Mouse (Mus musculus): ENCODE results near the gene Pde1a. TPM values are rescaled to one million over a fixed set of nuclear protein-coding genes. Genes with fewer than 3 reads are reported as not detected.

Pde1a gene
- polyA plus RNA-seq, 1 experiment: 19.9 TPM

DNA sequence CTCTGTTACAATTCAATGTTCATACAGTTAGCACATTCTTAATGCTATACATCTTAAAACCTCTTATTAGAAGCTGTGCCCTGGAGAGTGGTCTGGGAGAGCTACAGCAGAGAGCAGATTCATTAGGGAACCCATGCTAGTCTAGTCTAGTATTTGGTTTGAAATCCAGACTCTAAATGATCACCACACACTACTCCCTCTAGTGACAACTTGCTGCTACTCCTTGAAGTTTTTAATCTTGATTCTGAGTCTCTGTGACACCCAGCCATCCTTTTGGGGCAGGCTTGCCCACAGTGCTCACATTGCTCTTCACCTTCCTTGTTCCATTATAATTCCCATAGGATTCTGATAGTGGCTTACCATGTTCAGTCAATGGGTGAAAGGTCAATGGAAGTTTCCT lies 206.9 kb downstream of the Pde1a start:
- Histone ChIP-seq H3K4me1 (ENCODE audit: control insufficient read depth, insufficient read depth, low read length) (no peaks in the 10 kb centered on the region), H3K27ac (ENCODE audit: insufficient read depth, low read length) (no peak overlapping the region), H3K4me3 (ENCODE audit: insufficient read depth, low read length) (no peak overlapping the region)
- no peak for TF ChIP-seq POLR2A (IDR thresholded peaks at IDR 0.05; ENCODE audit: low read depth, low read length)
- no peak for TF ChIP-seq CTCF (IDR thresholded peaks at IDR 0.05; ENCODE audit: borderline replicate concordance, insufficient read depth, low read length)

DNA sequence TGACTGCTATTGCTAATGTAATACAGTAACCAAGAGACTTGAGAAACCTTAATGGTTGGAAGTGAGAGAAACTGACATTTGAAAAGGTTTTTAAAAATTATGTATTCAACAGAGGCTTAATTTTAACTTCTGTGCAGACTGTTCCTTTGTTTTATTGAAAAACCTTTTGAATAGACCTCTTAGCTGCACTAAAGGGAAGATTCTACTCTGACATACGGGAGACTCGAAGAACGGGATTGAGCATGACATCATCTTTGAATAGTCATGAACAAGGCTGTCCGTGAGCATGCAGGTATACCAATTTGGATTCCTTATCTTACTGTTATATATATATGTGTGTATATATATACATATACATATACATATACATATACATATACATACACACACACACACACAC lies 207.9 kb downstream of the Pde1a start:
- TF ChIP-seq CTCF (IDR thresholded peaks at IDR 0.05; ENCODE audit: borderline replicate concordance, insufficient read depth, low read length): no peak
- TF ChIP-seq POLR2A (IDR thresholded peaks at IDR 0.05; ENCODE audit: low read depth, low read length): no peak
- Histone ChIP-seq H3K27ac (ENCODE audit: insufficient read depth, low read length) (no peak overlapping the region), H3K4me3 (ENCODE audit: insufficient read depth, low read length) (no peak overlapping the region), H3K4me1 (ENCODE audit: control insufficient read depth, insufficient read depth, low read length) (no peaks in the 10 kb centered on the region)

DNA sequence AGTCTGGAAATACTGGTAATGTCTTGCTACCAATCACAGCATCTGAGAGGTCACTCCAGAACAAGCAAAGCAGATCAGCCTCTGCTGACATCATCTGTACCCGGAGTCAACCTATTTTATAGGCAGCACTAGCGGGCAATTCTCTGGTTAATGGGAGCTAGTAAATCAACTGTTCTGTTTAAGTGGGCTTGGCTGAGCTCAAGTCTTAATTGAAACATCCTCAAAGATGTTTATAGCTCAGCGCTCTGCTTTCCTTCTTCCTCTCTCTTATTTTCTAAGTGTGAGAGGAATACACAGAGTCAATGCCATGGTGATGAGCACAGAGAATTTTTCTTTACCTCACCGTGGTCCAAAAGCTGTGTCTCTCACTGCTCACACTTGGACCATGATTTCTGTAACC lies 208.8 kb downstream of the Pde1a start:
- TF ChIP-seq POLR2A (IDR thresholded peaks at IDR 0.05; ENCODE audit: low read depth, low read length): no peak
- no peak for TF ChIP-seq CTCF (IDR thresholded peaks at IDR 0.05; ENCODE audit: borderline replicate concordance, insufficient read depth, low read length)
- no peaks in the 10 kb centered on the region for H3K4me1 ChIP-seq (ENCODE audit: control insufficient read depth, insufficient read depth, low read length)
- H3K4me3 ChIP-seq (ENCODE audit: insufficient read depth, low read length): no peak overlapping the region
- no peak overlapping the region for H3K27ac ChIP-seq (ENCODE audit: insufficient read depth, low read length)

DNA sequence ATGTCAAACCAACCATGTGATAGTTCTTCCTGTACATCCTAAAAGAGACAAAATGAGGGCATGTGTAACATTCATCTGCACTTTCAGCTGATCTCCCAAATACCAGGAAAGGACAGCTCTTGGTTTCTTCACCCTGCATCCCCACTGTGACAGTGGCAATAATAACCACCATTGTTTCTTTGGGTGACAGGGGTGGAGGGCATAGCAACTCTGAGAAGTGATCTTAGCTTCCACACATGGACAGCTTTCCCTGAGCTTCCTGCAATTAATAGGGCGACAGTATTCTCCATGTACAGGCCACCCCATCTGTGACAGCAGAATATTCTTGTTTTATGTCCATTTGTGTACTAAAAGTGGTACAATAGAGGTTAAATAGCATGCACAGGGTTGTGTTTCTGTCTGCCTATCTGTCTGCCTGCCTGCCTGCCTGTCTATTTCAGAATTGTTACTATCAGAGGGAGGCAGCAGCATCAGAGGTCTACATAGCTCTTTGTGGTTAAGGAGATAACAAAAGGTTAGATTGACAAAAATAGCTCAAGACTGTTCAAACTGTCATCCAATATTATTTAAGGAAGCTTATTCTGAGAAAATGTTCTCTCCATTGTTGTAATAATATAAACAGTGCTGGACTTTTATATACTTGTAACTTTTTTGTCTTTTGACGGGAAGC lies 227.3 kb downstream of the Pde1a start:
- no peak overlapping the region for H3K4me3 ChIP-seq (ENCODE audit: insufficient read depth, low read length)
- TF ChIP-seq POLR2A (IDR thresholded peaks at IDR 0.05; ENCODE audit: low read depth, low read length): no peak
- no peak for TF ChIP-seq CTCF (IDR thresholded peaks at IDR 0.05; ENCODE audit: borderline replicate concordance, insufficient read depth, low read length)
- H3K27ac ChIP-seq (ENCODE audit: insufficient read depth, low read length): no peak overlapping the region
- H3K4me1 ChIP-seq (ENCODE audit: control insufficient read depth, insufficient read depth, low read length): no peaks in the 10 kb centered on the region; the same call in 1 of the 2 replicates

DNA sequence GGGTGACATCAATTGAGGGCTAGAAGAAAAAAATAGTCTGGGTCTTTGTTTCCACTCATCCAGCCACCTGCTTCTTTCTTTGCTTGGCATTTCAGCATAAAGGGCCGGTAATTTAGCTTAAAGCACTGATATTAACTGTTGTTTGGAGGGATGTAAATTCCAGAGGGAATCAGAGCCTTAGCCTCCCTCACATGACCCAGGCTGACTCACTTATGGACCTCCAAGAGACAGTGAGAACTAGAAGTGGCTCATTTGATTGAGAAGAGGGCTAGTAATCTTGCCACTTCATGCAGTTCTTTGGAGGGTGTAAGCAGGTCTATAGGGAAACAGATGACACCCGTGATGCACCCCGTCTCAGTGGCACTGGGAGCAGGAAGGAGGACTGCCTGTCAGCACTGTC lies 230.7 kb downstream of the Pde1a start:
- TF ChIP-seq CTCF (IDR thresholded peaks at IDR 0.05; ENCODE audit: borderline replicate concordance, insufficient read depth, low read length) (no peak), POLR2A (IDR thresholded peaks at IDR 0.05; ENCODE audit: low read depth, low read length) (no peak)
- Histone ChIP-seq H3K27ac (ENCODE audit: insufficient read depth, low read length) (no peak overlapping the region), H3K4me1 (ENCODE audit: control insufficient read depth, insufficient read depth, low read length) (no peaks in the 10 kb centered on the region; the same call in 1 of the 2 replicates), H3K4me3 (ENCODE audit: insufficient read depth, low read length) (no peak overlapping the region)

DNA sequence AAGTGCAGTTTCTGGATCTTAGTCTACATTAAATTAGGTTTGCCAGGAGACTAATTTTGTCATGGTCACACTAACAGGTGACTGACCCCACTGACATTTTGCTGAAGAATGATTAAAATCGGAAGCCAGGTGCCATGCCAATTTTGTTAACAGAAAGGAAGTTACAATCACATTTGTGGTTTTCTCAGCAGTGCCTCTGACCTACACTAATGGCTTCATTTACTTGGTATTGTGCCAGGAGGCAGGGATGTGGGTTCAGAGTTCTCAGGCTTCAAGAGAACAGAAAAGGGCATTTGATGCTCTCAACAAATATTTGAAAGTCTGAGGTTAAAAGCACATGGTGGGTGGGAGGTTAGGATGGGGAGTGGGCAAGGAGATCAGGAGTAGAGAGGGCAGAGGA lies 236.4 kb downstream of the Pde1a start:
- H3K27ac ChIP-seq (ENCODE audit: insufficient read depth, low read length): no peak overlapping the region
- no peak overlapping the region for H3K4me3 ChIP-seq (ENCODE audit: insufficient read depth, low read length)
- no peak for TF ChIP-seq POLR2A (IDR thresholded peaks at IDR 0.05; ENCODE audit: low read depth, low read length)
- TF ChIP-seq CTCF (IDR thresholded peaks at IDR 0.05; ENCODE audit: borderline replicate concordance, insufficient read depth, low read length): no peak
- 0 out of 2 replicates have a peak, but pooled peaks cover 6% of the 10 kb centered on the region for H3K4me1 ChIP-seq (ENCODE audit: control insufficient read depth, insufficient read depth, low read length)

DNA sequence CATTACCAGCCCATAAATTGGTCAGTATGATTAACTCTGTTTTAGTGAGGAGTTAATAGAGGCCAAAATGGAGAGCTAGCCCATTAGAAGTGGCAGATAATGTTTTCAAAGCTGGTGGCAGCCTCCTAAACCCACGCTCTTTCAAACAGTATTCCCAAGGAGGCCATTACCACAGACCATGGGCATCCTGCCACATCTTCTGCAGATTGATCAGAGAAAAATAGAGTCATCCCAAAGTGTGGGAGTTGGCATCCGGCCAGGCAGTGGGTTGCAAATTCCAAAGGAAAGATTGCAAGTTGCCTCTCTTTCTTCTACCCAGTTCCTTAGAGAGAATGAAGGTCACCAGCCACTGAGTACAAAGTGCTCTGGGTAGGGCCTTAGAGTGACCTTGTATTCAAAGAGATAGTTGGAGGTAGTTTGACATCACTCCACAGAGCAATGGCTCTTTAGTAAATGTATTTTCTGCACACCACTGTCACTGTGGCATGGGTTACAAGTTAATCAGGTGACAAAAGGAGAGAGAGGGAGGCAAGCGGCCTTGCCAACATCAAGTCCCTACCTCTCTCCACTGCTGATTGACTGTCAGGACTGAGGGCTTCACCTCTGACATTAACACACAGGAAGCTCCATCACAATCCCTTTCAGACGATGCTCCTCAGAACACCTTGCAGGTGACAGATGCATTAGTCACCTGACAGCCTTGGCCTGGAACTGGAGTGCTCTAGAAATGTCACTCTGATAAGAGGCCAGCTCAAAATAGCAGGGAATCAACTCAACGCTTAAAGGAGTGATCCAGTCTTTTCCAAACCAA lies 237.3 kb downstream of the Pde1a start:
- H3K4me1 ChIP-seq (ENCODE audit: control insufficient read depth, insufficient read depth, low read length): 0 out of 2 replicates have a peak, but pooled peaks cover 6% of the 10 kb centered on the region
- TF ChIP-seq POLR2A (IDR thresholded peaks at IDR 0.05; ENCODE audit: low read depth, low read length): no peak
- TF ChIP-seq CTCF (IDR thresholded peaks at IDR 0.05; ENCODE audit: borderline replicate concordance, insufficient read depth, low read length): no peak
- H3K4me3 ChIP-seq (ENCODE audit: insufficient read depth, low read length): no peak overlapping the region
- H3K27ac ChIP-seq (ENCODE audit: insufficient read depth, low read length): no peak overlapping the region

DNA sequence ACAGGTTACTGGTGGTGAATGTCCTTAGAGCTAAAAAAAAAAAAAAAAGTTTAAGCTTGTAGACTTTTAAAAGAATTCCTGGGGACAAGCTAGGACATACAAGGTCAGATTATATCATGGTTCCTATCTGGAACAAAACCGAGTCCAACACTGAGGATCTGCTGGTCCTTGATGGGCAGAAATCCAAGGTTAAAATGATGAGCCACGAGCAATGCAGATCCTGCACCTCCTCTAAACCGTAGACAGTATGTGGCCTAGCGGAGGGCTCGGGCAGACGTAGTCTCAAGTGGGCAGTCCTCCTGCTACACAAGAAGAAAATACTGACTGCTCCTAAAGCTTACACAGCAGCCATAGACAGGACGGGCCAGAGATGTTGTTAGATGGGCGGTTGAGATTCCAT lies 238.5 kb downstream of the Pde1a start:
- no peak overlapping the region for H3K4me3 ChIP-seq (ENCODE audit: insufficient read depth, low read length)
- 0 out of 2 replicates have a peak, but pooled peaks cover 6% of the 10 kb centered on the region for H3K4me1 ChIP-seq (ENCODE audit: control insufficient read depth, insufficient read depth, low read length)
- TF ChIP-seq CTCF (IDR thresholded peaks at IDR 0.05; ENCODE audit: borderline replicate concordance, insufficient read depth, low read length) (no peak), POLR2A (IDR thresholded peaks at IDR 0.05; ENCODE audit: low read depth, low read length) (no peak)

DNA sequence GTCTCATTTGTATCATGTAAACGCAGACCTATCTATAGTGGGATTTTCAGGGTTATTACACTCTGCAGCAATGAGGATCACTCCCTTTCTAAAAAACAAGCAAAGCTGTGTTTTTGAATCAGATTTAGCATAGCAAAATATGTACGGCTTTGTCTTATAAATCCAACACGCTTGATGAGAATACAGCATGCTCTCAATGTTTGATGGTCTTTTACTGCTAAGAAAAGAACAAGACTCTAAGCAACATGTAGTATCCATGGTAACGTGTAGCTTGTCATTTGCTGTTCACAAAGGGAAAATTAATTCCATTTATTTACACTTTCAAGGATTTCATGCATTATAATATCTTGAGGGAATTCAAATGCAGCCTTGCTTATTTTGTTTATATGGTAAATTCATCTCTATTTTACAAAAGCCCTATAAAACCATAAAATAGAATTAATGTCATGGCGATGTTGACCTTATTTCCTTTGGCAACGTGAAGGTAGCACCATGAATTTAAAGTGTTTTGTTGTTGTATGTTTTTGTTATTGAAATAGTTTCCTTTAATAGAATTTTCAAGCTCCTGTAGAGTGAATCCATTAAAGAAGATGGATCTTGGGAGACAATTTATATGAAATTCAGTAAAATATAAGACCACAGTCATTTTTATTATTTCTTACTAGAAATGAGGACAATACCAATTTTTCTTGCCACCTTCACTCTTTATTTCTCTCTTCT lies 245.5 kb downstream of the Pde1a start:
- Histone ChIP-seq H3K4me3 (ENCODE audit: insufficient read depth, low read length) (no peak overlapping the region), H3K27ac (ENCODE audit: insufficient read depth, low read length) (no peak overlapping the region), H3K4me1 (ENCODE audit: control insufficient read depth, insufficient read depth, low read length) (no peaks in the 10 kb centered on the region)
- TF ChIP-seq POLR2A (IDR thresholded peaks at IDR 0.05; ENCODE audit: low read depth, low read length) (no peak), CTCF (IDR thresholded peaks at IDR 0.05; ENCODE audit: borderline replicate concordance, insufficient read depth, low read length) (no peak)

More for the DNA sequence above, 238.5 kb downstream of the Pde1a start:
- no peak overlapping the region for H3K27ac ChIP-seq (ENCODE audit: insufficient read depth, low read length)

All from embryonic fibroblast, embryonic 13.5 days (primary cell).